Mouse (Mus musculus) bone marrow macrophage, adult 2 months (primary cell): ENCODE measurements around the gene Siglec1.

Source experiments
- CTCF ChIP-seq: IDR thresholded peaks from 2 replicates; pipeline ENCODE4 v1.5.1; 2012; ENCODE audit warnings: low read depth, mild to moderate bottlenecking, low read length, moderate library complexity
- POLR2A ChIP-seq: IDR thresholded peaks from 2 replicates; pipeline ENCODE4 v1.6.1; 2012; ENCODE audit warnings: mild to moderate bottlenecking, low read depth, low read length, borderline replicate concordance

DNA sequence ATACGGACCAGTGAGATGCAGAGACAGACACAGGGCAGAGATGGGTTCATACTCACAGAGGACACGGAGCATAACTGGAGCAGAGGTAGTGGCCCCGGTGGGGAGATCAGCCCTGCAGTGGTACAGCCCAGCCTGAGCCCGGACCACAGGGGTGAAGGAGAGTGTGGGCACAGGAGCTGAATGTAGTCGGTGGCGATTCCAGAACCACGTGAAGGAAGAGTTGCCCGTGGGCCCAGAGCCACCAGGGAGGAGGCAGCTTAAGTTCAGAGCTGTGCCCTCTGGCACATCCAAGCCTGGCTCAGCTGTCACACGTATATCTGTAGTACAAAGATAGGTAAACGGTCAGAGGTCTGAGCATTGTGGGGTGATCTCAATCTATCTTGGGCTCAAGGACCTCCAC, 14.0 kb downstream of the Siglec1 start:
- TF ChIP-seq CTCF (no peak), POLR2A (no peak)
